Mouse (Mus musculus): ENCODE results near the gene St3gal5.

The St3gal5 gene

DNA sequence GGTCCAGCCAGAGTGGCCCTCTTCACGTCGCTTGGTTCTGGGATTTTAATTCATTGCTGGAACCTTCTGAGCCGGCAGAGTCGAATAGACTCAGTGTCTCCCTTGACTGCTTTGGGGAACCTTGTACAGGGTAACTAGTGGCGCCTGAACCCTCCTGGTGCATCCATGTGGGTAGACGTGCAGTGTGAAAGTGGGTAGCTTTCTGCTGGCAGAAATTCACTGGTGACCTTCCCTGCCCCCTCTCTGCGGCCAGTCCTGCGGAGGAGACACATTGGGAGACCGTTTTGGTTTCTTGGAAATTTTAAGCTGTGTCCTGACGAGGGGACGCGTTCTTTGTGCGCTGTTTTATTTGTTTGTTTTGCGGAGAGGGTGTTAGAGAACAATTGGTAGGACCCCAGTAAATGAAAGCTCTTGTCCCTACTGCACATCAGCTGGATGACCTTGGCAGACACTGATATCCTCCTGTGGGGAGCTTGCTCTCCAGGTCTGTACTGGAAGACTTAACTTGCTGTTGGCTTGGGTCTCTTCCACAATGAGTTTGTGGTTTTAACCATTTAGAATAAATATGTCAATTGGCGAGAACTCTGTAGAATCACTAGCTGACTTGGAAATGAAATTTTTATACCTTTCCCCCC, 746 bp downstream of the St3gal5 start:
- DNase-seq, result no peak

DNA sequence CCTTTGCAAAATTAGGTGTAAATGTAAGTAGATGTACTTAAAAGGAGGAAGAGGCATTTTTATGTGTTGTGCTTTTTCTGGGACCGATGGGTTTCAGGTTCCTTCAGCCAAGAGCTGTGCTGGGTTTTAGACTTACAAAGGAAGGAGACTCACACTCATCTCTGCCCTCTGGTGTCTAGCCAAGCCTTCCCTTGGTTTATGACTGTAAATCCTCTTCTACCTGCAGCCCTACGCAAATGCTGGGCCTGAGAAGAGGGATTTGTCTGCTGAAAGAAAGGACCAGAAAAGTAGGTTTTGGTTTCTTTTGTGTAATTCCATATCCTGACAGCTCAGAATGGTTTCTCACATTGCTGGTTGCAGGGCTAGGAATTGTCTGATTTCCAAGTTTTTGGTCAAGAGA, 1.3 kb downstream of the St3gal5 start:
- DNase-seq, result peak; percentile 11

DNA sequence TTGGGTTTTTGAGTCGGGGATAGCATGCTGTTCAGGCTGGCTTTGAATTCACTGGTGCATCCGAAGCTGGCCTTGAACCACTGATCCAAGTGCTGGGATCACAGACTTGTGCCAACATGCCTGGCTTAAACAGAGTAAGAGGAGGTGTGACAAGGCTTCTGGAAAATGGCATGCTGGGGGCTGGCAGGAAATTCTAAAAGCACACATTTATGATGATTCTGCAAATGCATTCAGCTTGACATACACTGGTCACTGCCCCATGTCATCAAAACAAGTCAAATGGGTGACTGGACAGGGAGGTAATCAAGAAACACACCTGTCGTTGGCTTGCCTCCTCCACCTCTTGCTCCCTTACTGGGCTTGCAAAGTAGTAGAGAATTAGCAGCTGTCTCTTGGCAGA, 1.9 kb downstream of the St3gal5 start:
- DNase-seq, result no peak

DNA sequence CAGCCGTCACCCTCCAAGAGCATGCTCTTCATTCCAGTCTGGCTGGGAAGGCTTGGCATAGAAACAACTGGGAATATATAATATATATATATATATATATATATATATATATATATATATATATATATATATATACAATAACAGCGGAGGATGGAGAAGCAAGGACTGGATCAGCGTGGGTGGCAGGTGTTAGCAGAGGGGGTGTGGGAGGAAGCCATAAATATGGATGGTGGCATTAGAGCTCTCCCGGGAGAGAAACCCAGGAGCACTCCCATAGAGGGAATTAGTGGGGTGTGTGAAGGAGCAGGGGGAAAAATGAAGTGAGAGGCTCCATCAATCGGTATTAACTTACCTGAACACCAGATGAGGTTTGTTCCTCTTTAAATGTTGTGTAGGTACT, 2.8 kb downstream of the St3gal5 start:
- no peak for DNase-seq

DNA sequence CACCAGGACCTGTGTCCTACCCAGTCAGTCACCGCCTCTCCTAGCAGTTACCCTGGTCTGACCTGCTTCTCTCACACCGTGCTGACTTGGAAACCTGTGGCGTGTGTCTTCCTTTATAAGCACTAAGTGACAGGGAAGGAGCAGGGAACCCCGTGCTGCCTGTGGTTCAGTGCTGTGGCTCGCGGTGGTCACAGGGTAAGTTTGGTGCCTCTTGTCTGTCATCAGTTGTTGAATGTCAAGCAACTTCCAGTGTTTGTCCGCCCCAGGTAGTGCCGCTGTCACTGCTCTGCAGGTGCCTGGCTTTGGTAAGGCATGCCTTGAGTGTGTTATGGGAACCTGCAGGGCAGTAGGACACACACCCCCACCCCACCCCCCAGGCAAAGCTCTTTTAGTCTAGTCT, 3.5 kb downstream of the St3gal5 start:
- no peak for DNase-seq

DNA sequence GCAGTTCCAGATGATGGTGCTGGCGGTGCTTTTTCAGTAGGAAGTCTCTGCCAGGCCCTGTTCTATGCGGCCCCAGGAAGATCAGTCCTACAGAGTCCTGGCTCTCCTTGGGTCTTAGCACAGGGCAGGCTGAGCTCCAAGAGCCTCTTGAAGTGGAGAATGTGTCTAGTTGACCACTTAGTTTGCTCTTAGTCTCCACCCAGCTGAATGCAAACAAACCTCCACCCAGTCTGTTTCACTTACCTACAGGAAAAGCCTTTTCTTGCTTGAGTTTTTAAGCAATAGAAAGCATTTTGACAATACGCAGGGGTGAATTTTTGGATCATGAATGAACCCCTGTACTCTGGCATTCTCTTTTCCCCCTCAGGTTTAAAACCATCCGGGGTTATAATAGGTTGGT, 4.0 kb downstream of the St3gal5 start:
- no peak for DNase-seq

DNA sequence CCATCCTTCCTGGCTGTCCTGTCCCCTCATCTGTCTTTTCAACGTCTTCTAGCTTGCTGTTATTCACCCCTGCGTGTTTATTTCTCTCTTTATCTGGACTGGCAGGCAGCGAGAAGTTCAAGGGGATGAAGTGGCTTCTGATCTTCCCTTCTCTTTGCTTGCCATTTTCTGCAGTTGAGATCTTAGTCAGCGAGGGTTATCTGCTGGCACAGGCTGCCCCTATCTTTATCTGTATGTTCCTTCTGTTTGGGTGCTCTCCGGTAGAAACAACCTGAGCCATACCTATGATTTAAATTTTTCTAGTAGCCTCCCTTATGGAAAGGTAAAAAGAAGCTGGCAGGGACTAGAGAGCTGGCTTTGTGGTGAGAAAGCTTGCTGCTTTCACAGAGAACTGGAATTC, 4.7 kb downstream of the St3gal5 start:
- DNase-seq, result no peak

DNA sequence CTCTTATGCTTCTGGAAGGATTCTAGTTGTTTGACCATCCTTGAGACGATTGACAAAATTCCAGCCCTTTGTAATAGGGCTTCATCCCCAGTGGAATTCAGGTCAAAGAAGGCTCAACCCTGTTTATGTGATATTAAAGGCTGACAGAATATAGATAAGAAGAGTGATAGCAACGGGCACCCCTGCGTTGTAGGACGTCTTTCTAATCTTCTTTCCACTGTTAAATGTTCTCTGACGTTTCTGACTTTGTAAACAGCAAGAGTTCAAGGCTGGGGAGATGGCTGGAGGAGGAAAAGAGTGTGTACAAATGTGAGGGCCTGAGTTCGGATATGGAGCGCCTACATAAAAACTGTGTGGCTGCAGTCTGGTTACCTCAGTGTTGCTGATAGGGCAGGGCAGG, 7.1 kb downstream of the St3gal5 start:
- no peak for DNase-seq

DNA sequence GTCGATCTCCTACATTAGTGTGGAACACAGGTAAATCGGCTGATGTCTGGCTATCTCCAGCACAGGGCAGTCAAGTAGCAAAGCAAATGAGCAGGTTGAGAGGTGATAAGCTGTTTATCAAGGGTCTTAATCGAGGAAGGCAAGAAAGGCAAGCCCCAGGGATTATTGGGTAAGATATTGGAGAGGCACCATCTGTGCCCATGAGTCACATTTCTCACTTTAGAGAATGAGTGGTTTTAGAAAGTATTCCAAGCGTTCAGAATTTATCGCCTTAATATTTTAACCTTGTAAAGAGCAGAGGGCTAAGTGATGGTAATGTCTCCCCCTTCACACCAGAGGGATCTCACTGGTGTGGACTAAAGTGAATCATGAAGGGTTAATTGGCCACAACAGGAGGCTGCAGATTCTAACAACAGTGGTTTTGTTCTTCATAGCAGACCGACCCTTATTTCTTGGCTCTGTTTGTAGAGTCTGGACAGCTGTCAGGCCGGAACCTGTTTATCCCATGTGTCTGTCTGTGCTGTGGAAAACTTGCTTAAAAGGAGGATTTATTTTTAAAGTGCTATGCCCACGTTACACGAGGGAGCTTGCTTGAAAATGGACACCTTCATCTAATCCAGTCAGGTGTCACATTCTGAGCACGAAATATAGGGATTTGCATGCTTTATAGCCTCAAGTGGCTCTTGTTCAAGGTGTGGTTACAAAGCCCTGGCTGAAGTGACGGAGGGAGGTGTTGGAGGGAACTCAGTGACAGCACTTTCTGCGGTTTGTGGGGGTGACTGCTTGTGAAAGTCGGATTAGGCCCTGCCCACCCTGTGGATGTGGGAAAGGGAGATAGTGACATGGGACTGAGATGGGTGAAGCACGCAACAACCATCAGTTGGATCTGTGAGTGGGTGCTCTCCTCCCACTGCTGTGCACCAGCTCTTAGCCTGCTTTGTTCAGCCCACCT, 11.8 kb downstream of the St3gal5 start:
- no peak for DNase-seq

DNA sequence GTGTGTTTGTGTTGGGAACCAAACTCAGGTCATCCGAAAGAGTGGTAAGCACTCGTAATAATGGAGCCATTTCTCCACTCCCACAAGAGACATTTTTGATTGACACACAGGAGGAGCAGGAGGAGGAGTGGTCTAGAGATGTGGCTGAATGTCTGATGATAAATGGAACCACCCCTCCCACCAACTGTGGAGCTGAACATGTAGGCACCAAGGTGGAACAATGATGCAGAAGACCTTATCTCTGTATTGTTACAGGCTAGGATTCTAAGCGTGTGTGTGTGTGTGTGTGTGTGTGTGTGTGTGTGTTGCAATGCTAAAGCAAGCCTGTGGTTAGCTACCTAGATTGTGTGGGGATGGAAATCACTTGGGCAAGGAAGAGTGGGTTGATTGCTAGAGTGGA, 13.2 kb downstream of the St3gal5 start:
- DNase-seq, result no peak

DNA sequence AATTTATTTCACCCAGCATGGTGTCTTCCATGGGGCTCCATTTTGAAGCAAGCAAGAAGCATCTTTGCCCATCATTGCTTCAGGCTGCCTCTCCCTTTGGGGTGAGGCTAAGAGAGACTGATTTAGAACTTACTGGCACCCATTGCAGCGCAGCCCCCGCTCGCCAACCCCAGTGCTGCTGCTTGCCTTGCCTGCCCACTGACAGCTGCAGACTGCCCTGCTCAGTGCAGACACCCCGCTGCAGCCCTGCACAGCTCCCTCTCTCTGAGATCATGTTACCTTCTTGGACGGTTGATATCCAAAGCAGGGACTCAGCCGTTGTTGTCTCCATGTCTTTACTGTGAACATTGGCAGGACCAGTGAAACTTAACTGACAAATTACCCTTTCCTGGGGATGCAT, 15.2 kb downstream of the St3gal5 start:
- no peak for DNase-seq

DNA sequence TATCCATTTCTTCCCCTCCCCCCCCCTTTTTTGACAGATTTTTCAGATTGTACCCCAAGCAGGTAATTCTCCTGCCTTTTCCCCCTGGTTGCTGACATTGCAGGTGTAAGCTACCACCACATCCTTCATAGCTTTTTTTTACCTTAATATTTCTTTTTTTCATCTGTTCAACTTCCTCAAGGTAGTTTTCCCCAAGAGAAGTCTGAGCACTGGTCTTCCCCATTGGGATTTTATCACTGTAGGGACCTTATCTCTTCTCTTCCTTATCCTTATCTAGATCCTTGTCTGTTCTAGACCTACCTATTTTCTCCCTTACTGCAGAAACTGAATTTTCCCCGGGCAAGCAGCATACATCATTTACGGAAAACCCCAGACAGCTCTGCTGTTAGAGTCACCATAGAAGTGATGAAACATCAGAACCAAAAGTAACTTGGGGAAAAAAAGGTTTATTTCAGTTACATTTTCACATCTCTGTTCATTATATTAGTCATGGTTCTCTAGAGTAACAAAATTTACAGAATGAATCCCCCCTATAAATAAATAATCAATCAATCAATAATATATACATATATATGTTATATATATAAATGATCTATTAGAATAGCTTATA, 15.8 kb downstream of the St3gal5 start:
- no peak for DNase-seq

DNA sequence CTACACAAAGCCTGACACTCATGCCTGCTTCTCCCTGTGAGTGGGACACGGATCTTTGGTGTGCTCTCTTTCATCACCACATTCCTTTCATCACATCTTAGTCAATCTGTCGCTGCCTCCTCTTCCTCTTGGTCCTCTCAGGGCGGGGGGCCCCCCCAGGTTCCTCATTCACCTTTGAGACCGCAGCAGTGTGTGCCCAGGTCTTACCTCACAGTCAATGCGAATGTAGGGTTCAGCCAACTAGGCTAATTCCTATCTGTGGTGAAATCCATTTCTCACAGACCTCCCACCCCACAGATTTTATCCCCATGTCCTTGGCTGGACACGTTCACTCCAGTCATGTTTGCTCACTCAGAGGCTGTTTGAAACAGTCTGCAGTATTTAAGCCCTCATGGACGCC, 17.5 kb downstream of the St3gal5 start:
- DNase-seq, result no peak

DNA sequence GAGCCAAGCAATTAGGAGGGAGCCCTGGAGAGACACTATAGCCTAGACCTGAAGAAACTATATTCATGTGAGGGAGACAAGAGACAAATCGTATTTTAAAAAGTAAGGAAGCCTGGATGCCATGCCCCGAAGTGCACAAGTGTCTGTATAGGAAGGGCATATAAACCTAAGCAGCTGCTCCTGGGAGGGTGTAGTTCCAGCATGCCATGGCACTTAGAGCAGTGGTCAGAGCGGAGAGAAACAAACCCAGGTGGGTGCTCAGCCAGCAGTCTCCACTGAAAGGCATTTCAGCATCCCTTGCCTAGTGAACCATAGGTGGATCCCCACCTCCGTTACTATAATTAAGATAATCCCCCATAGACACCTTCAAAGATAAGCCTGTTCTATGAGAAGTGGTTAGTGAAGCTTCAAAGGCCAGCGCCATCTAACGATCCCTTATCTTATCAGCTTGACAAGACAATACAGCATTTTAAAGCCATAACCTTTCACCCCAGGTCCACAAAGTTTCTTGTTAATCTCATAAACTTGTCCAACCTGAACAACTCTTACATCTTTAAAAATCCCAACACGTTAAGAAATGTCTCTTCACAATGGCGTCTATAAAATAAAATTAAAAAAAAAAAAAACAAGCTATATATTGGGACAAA, 20.1 kb downstream of the St3gal5 start:
- DNase-seq, result no peak

DNA sequence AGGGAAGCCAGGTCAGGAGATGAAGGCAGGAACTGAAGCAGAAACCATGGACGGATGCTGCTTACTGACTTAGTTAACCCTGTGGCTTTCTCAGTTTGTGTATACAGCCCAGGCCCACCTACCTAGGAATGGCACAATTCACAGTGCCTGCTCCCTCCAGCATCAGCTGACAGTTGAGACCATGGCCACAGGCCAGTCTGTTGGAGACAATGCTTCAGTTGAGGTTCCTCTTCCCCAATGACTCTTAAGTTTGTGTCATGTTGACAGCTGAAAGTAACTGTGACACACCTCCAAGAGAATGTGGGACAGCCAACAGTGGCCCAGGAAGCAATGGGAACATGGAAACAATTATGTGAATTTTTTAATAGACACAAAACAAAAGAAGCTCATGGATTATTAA, 22.5 kb downstream of the St3gal5 start:
- DNase-seq, result no peak

DNA sequence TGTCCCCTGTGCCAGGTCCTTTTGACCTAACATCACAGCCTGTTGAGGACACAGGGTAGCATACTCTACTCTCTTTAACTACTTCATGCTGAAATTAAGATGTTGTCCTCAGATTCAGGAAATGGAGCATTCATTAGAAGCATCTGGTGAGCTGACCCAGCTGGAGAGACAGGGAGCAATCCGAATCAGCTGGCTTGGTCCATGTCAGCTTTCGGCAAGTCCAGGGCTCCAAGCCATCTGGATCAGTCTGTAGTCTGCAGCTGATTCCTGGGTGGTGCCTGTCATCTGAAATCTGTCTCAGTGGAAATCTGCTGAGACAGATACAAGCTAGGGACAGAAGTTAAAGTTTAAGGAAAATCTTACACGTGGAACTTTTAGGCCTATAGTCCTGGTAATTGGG, 23.9 kb downstream of the St3gal5 start:
- no peak for DNase-seq

DNA sequence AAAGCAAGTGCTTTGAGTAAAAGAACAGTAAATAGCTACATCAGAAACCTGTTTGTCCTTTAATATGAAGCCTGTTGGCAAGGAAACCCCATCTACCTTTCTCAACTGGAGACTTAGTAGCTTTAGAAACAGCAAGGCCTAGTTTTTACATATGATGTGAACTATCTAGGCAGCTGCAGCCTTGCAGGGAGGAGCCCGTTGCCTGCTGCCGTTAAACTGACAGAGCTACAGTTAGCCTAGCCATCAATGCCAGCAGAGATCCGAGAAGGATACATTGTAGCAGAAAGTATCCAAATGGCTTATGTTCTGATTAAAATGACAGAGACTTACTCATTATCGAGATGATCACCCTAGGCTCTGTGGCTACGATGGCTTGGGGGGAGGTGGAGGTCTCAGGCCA, 25.1 kb downstream of the St3gal5 start:
- DNase-seq, result no peak

DNA sequence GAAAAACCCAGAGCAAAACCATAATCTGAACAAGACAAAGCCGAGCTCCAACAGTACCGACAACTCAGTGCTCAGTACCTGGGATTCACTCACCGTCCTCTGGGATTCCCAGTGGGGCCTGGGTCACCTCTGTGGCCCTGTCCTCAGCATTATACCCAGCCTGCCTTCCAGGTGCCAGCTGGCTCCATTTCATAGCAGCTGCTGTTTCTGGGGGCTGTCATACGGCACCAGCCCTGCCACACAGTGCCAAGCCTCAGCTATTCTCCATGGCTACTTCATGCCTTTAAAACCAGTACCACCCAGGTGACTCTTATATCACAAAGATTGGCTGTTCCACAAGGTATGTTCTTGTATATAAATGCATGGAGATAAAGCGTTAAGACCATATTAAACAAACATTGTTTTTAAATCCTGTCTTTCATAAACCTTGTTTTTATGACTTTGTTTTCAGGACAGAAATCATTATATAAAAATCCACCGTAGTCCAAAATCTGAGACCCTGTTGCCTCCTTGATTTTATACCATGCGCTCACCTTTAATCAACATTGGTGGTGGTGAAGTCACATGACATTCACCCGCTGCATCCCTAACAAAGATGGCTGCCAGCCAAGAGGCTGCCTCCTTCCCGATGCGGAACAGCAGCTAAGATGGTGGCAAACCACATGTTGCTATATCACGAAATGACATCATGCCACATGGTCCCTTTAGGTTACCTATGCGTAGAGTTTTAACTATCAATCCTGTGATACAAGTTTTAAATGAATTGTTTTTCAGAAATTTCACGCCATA, 27.1 kb downstream of the St3gal5 start:
- no peak for DNase-seq

DNA sequence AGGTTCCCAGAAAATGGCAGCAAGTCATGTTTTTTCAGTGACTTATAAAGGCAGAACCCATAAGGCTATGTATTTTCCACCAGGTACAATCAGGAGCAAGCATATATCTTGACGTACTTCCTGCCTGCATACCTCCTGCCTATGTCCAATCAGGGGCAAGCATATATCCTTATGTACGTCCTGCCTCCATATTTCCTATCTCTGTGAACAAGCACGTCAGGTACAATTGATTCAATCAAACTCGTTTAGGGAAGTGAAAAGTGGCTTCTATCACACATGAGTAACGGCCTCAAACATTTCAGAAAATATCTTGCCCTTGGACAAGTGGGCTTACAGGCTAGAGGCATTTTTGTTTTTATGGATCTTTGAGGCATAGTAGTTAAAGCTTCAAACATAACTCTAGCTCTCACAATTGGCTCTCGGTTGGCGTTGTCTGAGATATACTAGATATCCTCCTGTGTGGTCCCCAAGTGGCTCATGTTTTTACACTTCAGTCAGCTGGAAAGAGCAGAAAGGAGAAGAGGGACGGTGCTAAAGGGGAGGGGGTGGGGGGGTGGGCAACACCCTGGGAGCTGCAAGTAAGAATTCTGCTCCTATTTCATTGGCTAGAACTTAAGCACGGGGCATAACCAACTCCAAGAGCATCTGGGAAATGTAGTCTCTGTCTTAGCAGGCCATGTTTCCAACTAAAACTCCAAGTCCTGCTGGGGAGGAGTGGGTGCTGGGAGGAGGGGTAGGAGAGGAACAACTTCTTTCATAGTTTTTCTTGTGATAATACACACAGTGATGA, 28.9 kb downstream of the St3gal5 start:
- DNase-seq, result no peak

DNA sequence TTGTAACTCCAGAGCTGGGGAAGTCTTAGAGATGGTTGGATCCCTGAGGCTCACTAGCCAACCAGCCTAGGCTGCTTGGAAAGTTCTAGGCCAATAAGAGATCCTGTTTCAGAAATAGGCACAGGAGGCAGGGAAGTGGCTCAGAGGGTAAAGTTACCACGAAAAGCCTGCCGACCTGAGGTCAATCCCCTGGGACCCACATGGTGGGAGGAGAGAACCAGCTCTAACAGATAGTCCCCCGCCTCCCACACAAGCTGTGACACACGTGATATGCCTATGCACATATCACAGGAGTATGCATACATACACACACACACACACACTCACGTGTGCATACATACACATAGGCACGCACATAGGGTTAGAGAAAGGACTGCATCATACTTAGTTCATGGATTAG, 32.7 kb downstream of the St3gal5 start:
- DNase-seq, result no peak

DNA sequence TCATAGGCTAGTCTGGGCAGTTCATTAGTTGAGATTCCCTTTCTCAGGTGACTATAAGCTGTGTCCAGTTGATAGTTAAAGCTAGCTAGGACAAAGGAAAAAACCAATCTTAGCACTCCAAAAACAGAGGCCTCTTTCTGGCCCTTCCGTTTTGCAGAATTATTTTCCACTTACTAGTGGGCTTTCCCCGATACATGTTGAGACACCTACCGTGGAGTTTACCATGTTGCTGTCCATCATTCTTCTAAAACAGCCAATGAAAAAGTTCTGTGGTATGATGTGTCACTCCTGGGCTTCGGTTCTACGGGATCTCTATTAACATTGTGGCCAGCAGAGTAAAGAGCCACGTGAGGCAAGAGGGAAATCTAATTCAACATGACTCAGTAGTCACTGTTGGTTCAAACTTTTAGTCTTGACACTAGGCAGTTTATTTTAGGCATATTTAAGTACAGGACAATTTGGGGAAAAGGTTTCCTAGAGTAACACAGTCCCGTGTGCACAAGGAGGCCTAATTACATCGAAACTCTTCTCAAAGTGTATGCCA, 35.4 kb downstream of the St3gal5 start:
- no peak for DNase-seq

Measured in thymus, postnatal 25 days (tissue).